ENCODE assay signal across 8 mouse cellular contexts in the genomic region with DNA sequence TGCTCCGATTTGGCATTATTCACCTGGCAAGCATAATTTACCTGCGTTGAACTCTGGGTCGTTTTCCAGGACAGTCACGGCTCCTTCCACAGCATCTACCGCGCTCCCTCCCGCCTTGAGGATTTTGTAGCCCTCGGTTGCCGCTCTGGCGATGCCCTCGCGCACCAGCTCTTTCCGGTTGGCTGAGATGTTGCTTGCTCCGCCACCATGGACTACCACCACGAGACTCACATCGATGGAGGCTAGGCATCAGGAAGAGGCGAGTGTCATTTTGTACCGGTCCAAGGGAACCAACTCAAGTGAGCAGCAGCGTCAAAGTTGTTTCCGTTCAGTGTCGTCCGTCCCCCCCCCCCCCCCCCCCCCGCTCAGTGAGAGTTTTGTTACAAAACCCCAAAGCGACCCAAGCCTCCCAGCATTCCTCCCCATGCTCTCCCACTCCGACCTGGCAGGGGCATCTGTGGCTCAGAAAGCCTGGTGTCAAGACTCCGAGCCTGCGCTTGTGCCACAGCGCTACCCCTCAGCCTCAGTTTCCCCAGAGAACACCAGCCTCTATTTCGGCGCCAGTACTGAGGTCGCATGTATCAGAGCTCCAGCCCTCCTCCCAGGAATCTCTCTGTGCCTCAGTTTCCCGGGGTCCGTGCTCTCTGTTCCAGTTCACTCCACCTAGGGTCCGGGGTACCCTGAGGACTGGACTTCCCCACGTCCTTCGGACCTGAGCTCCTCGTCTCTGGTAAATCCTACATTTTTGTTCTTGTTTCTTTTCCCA. TPM values are rescaled to one million over a fixed set of nuclear protein-coding genes. Genes with fewer than 3 reads are reported as not detected.
A peak's percentile ranks its signal among the peaks of the same experiment; 100 is the strongest.
DNase-seq lines count a peak whose midpoint lies in the region; ATAC-seq and TF ChIP-seq lines count a peak whose summit lies in the region.
"Had no signal": no experiment of that assay in that cellular context is flagged by ENCODE, and none has a peak within 500 bp of the region (broad histone marks: within the 10 kb centered on the region; RNA-seq: fewer than 3 reads in every experiment).

No protein-coding gene starts in this region.

- no peak; a peak in 2 of 4 replicates for TF ChIP-seq POLR2A in MEL (IDR thresholded peaks at IDR 0.05; ENCODE audit: control insufficient read depth in 1 of 2, insufficient read depth in 1 of 2, low read depth in 1 of 2, low read length in 2 of 2, poor library complexity in 1 of 2)
- no peak for TF ChIP-seq POLR2A in cortical plate, adult 2 months (IDR thresholded peaks at IDR 0.05; ENCODE audit: extremely low read depth, insufficient read depth, low read length)

- DNase-seq in CD4-positive helper T cell, adult 2 months (ENCODE audit: low read depth, low spot score): peak; percentile 62
- DNase-seq in MEL (ENCODE audit: low read depth, low spot score): peak; percentile 59
- peak; percentile 20 for DNase-seq in heart, postnatal 0 days (ENCODE audit: low spot score)
- peak; percentile 39 to 59 for DNase-seq in kidney, postnatal 4 days
- DNase-seq in mesoderm, embryonic 11.5 days (ENCODE audit: low read depth, low spot score): peak; percentile 16
- DNase-seq in splenic B cell, adult 2 months (ENCODE audit: low read depth, low spot score): peak; percentile 85

- TF ChIP-seq EP300 in MEL (IDR thresholded peaks at IDR 0.05; ENCODE audit: low read depth in 1 of 2, low read length in 2 of 2): no peak
- no peak for TF ChIP-seq EP300 in heart, postnatal 0 days (IDR thresholded peaks at IDR 0.05; ENCODE audit: low read depth)

- H3K9ac ChIP-seq in MEL (ENCODE audit: control insufficient read depth, low read depth, low read length, poor library complexity, severe bottlenecking): peak overlapping the region; percentile 88
- peak overlapping the region; percentile 74 for H3K9ac ChIP-seq in heart, postnatal 0 days (replicated peaks; ENCODE audit: low read depth, low read length)

- H3K4me3 ChIP-seq in MEL (ENCODE audit: control insufficient read depth in 1 of 2, insufficient read depth in 1 of 2, low read depth in 2 of 2, low read length in 2 of 2): peak overlapping the region; percentile 76 to 90
- H3K4me3 ChIP-seq in cortical plate, adult 2 months (ENCODE audit: insufficient read depth, low read length): peak overlapping the region; percentile 98
- H3K4me3 ChIP-seq in heart, postnatal 0 days (ENCODE audit: low read depth, low read length): peak overlapping the region; percentile 91

- no peak for TF ChIP-seq RAD21 in MEL (IDR thresholded peaks at IDR 0.05; ENCODE audit: low read depth, low read length)

- ATAC-seq in heart, postnatal 0 days (ENCODE audit: insufficient read depth, low read depth): peak; percentile 43; the same call in 1 of the 2 replicates

- no peaks in the 10 kb centered on the region for H3K9me3 ChIP-seq in MEL (replicated peaks; ENCODE audit: insufficient read depth, low read length)
- H3K9me3 ChIP-seq in heart, postnatal 0 days (replicated peaks; ENCODE audit: control insufficient read depth, low read length): no peaks in the 10 kb centered on the region

- H3K27me3 ChIP-seq in MEL (ENCODE audit: control insufficient read depth in 1 of 2, insufficient read depth in 2 of 2, low read length in 2 of 2): no peaks in the 10 kb centered on the region
- H3K27me3 ChIP-seq in heart, postnatal 0 days (ENCODE audit: control insufficient read depth, insufficient read depth, low read length): no peaks in the 10 kb centered on the region
- no peaks in the 10 kb centered on the region for H3K27me3 ChIP-seq in splenic B cell, adult 2 months (ENCODE audit: control insufficient read depth, insufficient read depth, low read length, poor library complexity, severe bottlenecking)

- peak overlapping the region; percentile 100 for H3K4me2 ChIP-seq in heart, postnatal 0 days (ENCODE audit: low read depth, low read length)

- peaks cover 2 to 12% of the 10 kb centered on the region in 2 experiments for H3K4me1 ChIP-seq in MEL (ENCODE audit: control insufficient read depth in 1 of 2, insufficient read depth in 2 of 2, low read length in 2 of 2)
- H3K4me1 ChIP-seq in cortical plate, adult 2 months (ENCODE audit: control insufficient read depth, insufficient read depth, low read length): peaks cover 1% of the 10 kb centered on the region; the same call in 1 of the 2 replicates
- H3K4me1 ChIP-seq in heart, postnatal 0 days (ENCODE audit: control insufficient read depth, insufficient read depth): no peaks in the 10 kb centered on the region; the same call in 1 of the 2 replicates

- peak overlapping the region; percentile 64 for H3K27ac ChIP-seq in MEL (ENCODE audit: control insufficient read depth, low read depth, low read length)
- peak overlapping the region; percentile 87 for H3K27ac ChIP-seq in cortical plate, adult 2 months (ENCODE audit: insufficient read depth, low read length)
- H3K27ac ChIP-seq in heart, postnatal 0 days (ENCODE audit: low read depth): peak overlapping the region; percentile 32; the same call in 1 of the 2 replicates

- WGBS in heart, postnatal 0 days: 1% methylated on average over 32 of the region's 37 CpGs

- H3K36me3 ChIP-seq in MEL (ENCODE audit: control insufficient read depth in 1 of 2, insufficient read depth in 2 of 2, low read length in 2 of 2): peaks cover 8 to 24% of the 10 kb centered on the region in 2 experiments
- no peaks in the 10 kb centered on the region for H3K36me3 ChIP-seq in heart, postnatal 0 days (replicated peaks; ENCODE audit: control insufficient read depth, insufficient read depth, low read length)
- no peaks in the 10 kb centered on the region for H3K36me3 ChIP-seq in splenic B cell, adult 2 months (ENCODE audit: control insufficient read depth, insufficient read depth, low read length, poor library complexity, severe bottlenecking)

- no peak for TF ChIP-seq CTCF in MEL (IDR thresholded peaks at IDR 0.05 in 2 of 3, conservative IDR thresholded peaks at IDR 0.05 in 1 of 3; ENCODE audit: control insufficient read depth in 1 of 3, insufficient read depth in 1 of 3, low read depth in 2 of 3, low read length in 3 of 3, poor library complexity in 1 of 3, severe bottlenecking in 1 of 3)
- no peak for TF ChIP-seq CTCF in cortical plate, adult 2 months (IDR thresholded peaks at IDR 0.05; ENCODE audit: extremely low read depth, insufficient read depth, low read length)
- TF ChIP-seq CTCF in heart, postnatal 0 days (IDR thresholded peaks at IDR 0.05; ENCODE audit: low read depth): no peak

- H3K79me2 ChIP-seq in MEL (ENCODE audit: control insufficient read depth, insufficient read depth, low read length, poor library complexity): peaks cover 10% of the 10 kb centered on the region

TF ChIP-seq in MEL, 35 proteins besides CTCF, POLR2A, EP300 and RAD21:
- TF ChIP-seq ELF1 (IDR thresholded peaks at IDR 0.05; ENCODE audit: low read depth, low read length) (0 out of 2 replicates have a peak, but pooled peaks have one; percentile 11), KAT2A (conservative IDR thresholded peaks at IDR 0.05; ENCODE audit: low read depth, low read length) (0 out of 2 replicates have a peak, but pooled peaks have one; percentile 10), JUND (IDR thresholded peaks at IDR 0.05; ENCODE audit: low read depth, low read length) (no peak), ZMIZ1 (IDR thresholded peaks at IDR 0.05; ENCODE audit: low read depth, low read length) (no peak), E2F4 (IDR thresholded peaks at IDR 0.05; ENCODE audit: borderline replicate concordance, low read depth, low read length) (no peak), NRF1 (IDR thresholded peaks at IDR 0.05; ENCODE audit: insufficient read depth, low read depth, low read length, poor library complexity, severe bottlenecking) (no peak)

RNA-seq across cellular contexts. Expression of gene Asrgl1, which starts 0.5 kb away (rescaled TPM):
- 24.5 and 33.0 TPM in 2 replicates for total RNA-seq in MEL (2012; rRNA removed)
- 10 to 100 TPM in 1 of 2 experiments, not detected in 1; 63.9 TPM for polyA plus RNA-seq in MEL (2012; ENCODE audit: insufficient read depth in 1 of 2, insufficient read length in 2 of 2, low read depth in 1 of 2, low replicate concordance in 2 of 2, missing spikeins in 1 of 2)
- 79.3 and 81.3 TPM in 2 replicates for polyA plus RNA-seq in cortical plate, adult 2 months (2012; rRNA removed)
- 7.3 and 10.6 TPM in 2 replicates for total RNA-seq in heart, postnatal 0 days (2014; rRNA removed; ENCODE audit: low replicate concordance)
- 22.2 and 22.7 TPM in 2 replicates for polyA plus RNA-seq in heart, postnatal 0 days (2015; fragmentation: Nextera tagmentation; extraction: Ambion mirVana)

RNA-seq across cellular contexts. Expression of gene Scgb1a1, which starts 47.2 kb away (rescaled TPM):
- total RNA-seq in MEL (2012; rRNA removed): not detected in 2 replicates
- not detected for polyA plus RNA-seq in MEL (2012; ENCODE audit: insufficient read depth in 1 of 2, insufficient read length in 2 of 2, low read depth in 1 of 2, low replicate concordance in 2 of 2, missing spikeins in 1 of 2)
- polyA plus RNA-seq in cortical plate, adult 2 months (2012; rRNA removed): not detected in 2 replicates
- total RNA-seq in heart, postnatal 0 days (2014; rRNA removed; ENCODE audit: low replicate concordance): 8.9 TPM in 1 of 2 replicates, not detected in the other
- polyA plus RNA-seq in heart, postnatal 0 days (2015; fragmentation: Nextera tagmentation; extraction: Ambion mirVana): 1.3 and 98.2 TPM in 2 replicates
- total RNA-seq: left cerebral cortex, postnatal 10 days had no signal

Comparison
In these comparisons a context has a peak if more than half of its experiments do, and no peak if none do; other contexts are left out.
1. Peak in every context shown above with its lines: DNase-seq, ATAC-seq, H3K4me3 ChIP-seq and H3K27ac ChIP-seq.
2. DNase-seq: peak in every context shown above with its lines; median percentile 85 in splenic B cell, adult 2 months; 62 in CD4-positive helper T cell, adult 2 months; 59 in MEL; 49 in kidney, postnatal 4 days; 20 in heart, postnatal 0 days; 16 in mesoderm, embryonic 11.5 days.
3. H3K27ac ChIP-seq: peak in every context shown above with its lines; median percentile 87 in cortical plate, adult 2 months; 64 in MEL; 32 in heart, postnatal 0 days.